Mouse (Mus musculus): ENCODE measurements around the gene Gmeb1. TPM values are rescaled to one million over a fixed set of nuclear protein-coding genes. Genes with fewer than 3 reads are reported as not detected.
A peak's percentile ranks its signal among the peaks of the same experiment; 100 is the strongest.

The Gmeb1 gene
- total and polyA plus RNA-seq, 3 experiments: 7.9 to 19.3 (median 9.0) TPM

- no peaks in the 10 kb centered on the region for H3K27me3 ChIP-seq (replicated peaks)
- no peak overlapping the region for H3K4me3 ChIP-seq (replicated peaks in 1 of 3; ENCODE audit: low read depth in 2 of 3, low read length in 2 of 3, poor library complexity in 1 of 3)
- H3K9me3 ChIP-seq (replicated peaks; ENCODE audit: low read length): no peaks in the 10 kb centered on the region
- no peak for DNase-seq (ENCODE audit: extremely low read depth)
- no peak overlapping the region for H3K27ac ChIP-seq (ENCODE audit: insufficient read depth, low read depth)
- H3K9ac ChIP-seq (ENCODE audit: insufficient read depth, low read depth): no peak overlapping the region
- H3K36me3 ChIP-seq (replicated peaks in 1 of 2; ENCODE audit: control insufficient read depth in 1 of 2, insufficient read depth in 1 of 2, low read length in 1 of 2): peaks cover 21 to 77% of the 10 kb centered on the region in 2 experiments
- peaks cover 12 to 77% of the 10 kb centered on the region in 2 experiments for H3K4me1 ChIP-seq (ENCODE audit: control insufficient read depth in 1 of 2, insufficient read depth in 2 of 2)
- peaks cover 98% of the 10 kb centered on the region for H3K79me2 ChIP-seq (replicated peaks; ENCODE audit: control insufficient read depth, extremely low read depth, insufficient read depth, poor library complexity, severe bottlenecking)
- in situ Hi-C loops (cut with MboI; ENCODE audit: low pct_ligation_motif_present, low pct_unique_long_range_greater_than_20kb, low sequenced_read_pairs) (loop anchor here (25.0 kb wide), 1 partner anchor 214 kb away; the partner anchor contains the start of gene Phactr4), dilution Hi-C loops (cut with MboI; ENCODE audit: extremely low pct_ligation_motif_present, extremely low pct_unique_long_range_greater_than_20kb, low sequenced_read_pairs) (no loop called here)
- TF ChIP-seq ZNF384 (IDR thresholded peaks at IDR 0.05; ENCODE audit: low read depth, low read length): no peak
- TF ChIP-seq SMC3 (IDR thresholded peaks at IDR 0.05; ENCODE audit: low read depth, low read length): no peak
- peak; percentile 95 for TF ChIP-seq MAFK (IDR thresholded peaks at IDR 0.05; ENCODE audit: insufficient replicate concordance, low read length)
- peak; percentile 35; the same call in 1 of the 2 replicates for TF ChIP-seq POLR2AphosphoS2 (IDR thresholded peaks at IDR 0.05; ENCODE audit: low read depth, low read length)
- no peak for TF ChIP-seq CHD1 (IDR thresholded peaks at IDR 0.05; ENCODE audit: low read depth, low read length)
- TF ChIP-seq CHD2 (IDR thresholded peaks at IDR 0.05; ENCODE audit: low read length): no peak
- TF ChIP-seq HCFC1 (IDR thresholded peaks at IDR 0.05; ENCODE audit: low read depth, low read length): no peak
- TF ChIP-seq NELFE (IDR thresholded peaks at IDR 0.05; ENCODE audit: low read depth, low read length): no peak
- H3K4me2 ChIP-seq (ENCODE audit: insufficient read depth, low read depth, poor library complexity, severe bottlenecking): peak overlapping the region; percentile 32; the same call in 1 of the 2 replicates
Observed at GRCm38 (mm10) chr4:132198771-132199170, 62.6 kb downstream of the Gmeb1 start.

- dilution Hi-C loops (cut with MboI; ENCODE audit: extremely low pct_ligation_motif_present, extremely low pct_unique_long_range_greater_than_20kb, low sequenced_read_pairs): no loop called here
- in situ Hi-C loops (cut with MboI; ENCODE audit: low pct_ligation_motif_present, low pct_unique_long_range_greater_than_20kb, low sequenced_read_pairs): loop anchor here (25.0 kb wide), 1 partner anchor 214 kb away; the partner anchor contains the start of gene Phactr4
- H3K4me2 ChIP-seq (ENCODE audit: insufficient read depth, low read depth, poor library complexity, severe bottlenecking): peak overlapping the region; percentile 32; the same call in 1 of the 2 replicates
- no peaks in the 10 kb centered on the region for H3K9me3 ChIP-seq (replicated peaks; ENCODE audit: low read length)
- H3K27ac ChIP-seq (ENCODE audit: insufficient read depth, low read depth): 0 out of 2 replicates have a peak overlapping the region, but pooled peaks have one; percentile 29
- H3K36me3 ChIP-seq (replicated peaks in 1 of 2; ENCODE audit: control insufficient read depth in 1 of 2, insufficient read depth in 1 of 2, low read length in 1 of 2): peaks cover 18 to 77% of the 10 kb centered on the region in 2 experiments
- TF ChIP-seq MYC (IDR thresholded peaks at IDR 0.05; ENCODE audit: low read depth, low read length) (no peak), ZC3H11A (IDR thresholded peaks at IDR 0.05; ENCODE audit: low read depth, low read length) (no peak), SMC3 (IDR thresholded peaks at IDR 0.05; ENCODE audit: low read depth, low read length) (peak; percentile 41), RCOR1 (conservative IDR thresholded peaks at IDR 0.05; ENCODE audit: low read depth, low read length) (no peak), CTCF (conservative IDR thresholded peaks at IDR 0.05 in 1 of 2, IDR thresholded peaks at IDR 0.05 in 1 of 2; ENCODE audit: low read depth in 2 of 2, low read length in 2 of 2) (peak in 1 of 2 experiments; percentile 65; a peak in 2 of 4 replicates), GABPA (IDR thresholded peaks at IDR 0.05; ENCODE audit: insufficient replicate concordance, low read depth, low read length) (no peak), RAD21 (IDR thresholded peaks at IDR 0.05; ENCODE audit: low read depth, low read length) (peak; percentile 49), ELF1 (IDR thresholded peaks at IDR 0.05; ENCODE audit: low read depth, low read length) (no peak), KAT2A (IDR thresholded peaks at IDR 0.05; ENCODE audit: insufficient replicate concordance, low read length) (no peak)
- H3K79me2 ChIP-seq (replicated peaks; ENCODE audit: control insufficient read depth, extremely low read depth, insufficient read depth, poor library complexity, severe bottlenecking): peaks cover 97% of the 10 kb centered on the region
- H3K9ac ChIP-seq (ENCODE audit: insufficient read depth, low read depth): no peak overlapping the region
- H3K4me3 ChIP-seq (replicated peaks in 1 of 3; ENCODE audit: low read depth in 2 of 3, low read length in 2 of 3, poor library complexity in 1 of 3): no peak overlapping the region
- H3K27me3 ChIP-seq (replicated peaks): no peaks in the 10 kb centered on the region
- H3K4me1 ChIP-seq (ENCODE audit: control insufficient read depth in 1 of 2, insufficient read depth in 2 of 2): peaks cover 12 to 78% of the 10 kb centered on the region in 2 experiments
- no peak for DNase-seq (ENCODE audit: extremely low read depth)
Observed at GRCm38 (mm10) chr4:132198285-132198712, 63.1 kb downstream of the Gmeb1 start.

All from CH12.LX (cell line).